Mouse (Mus musculus): ENCODE data around the gene Ajap1.

Ajap1 gene

DNA sequence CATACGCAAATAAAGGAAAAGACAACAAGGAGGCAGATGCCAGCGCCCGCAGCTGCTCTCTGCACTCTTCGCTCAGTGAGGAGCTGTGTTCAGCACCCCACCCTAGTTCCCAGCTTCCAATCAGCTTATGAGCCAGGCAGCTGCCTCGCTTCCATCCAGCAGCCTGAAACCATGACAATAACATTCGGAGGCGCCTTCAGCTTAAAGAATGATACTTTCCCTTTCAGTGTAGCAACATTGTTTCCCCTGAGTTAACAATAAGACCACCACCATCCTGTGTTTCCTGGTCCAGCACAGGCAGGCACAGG lies 124.4 kb downstream of the Ajap1 start:
- no peak for DNase-seq (ENCODE audit: extremely low read depth, low read depth)

DNA sequence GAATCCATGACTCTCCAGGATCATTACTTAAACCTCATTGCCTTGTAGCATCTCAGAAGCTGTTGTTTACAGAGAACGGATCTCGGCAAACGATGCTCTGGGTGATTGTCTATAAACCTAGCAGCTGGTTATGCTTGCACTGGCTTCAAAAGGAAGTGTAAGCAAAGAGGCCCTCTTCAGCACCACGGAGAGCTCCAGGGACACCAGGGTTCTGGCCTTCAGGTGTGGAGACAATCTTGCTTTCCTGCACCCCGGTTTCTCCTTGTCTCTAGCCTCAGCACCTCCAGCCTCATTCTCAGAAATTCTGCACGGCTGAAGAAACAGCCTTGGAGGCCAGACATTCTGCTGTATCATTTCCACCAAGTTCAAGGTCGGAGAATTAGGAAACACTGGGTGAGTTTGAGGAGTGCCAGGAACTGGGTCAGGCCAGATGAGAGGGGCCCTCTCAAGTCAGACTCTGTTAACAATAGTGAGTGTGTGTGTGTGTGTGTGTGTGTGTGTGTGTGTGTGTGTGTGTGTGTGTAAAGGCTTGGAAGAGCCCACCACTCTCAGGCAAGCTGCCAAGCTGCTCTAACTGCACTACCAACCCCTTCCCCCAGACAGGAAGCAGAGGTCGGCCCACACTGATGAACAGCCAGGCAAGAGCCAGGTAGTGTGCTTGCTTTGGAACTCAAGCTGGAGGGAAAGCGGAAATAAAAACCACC lies 124.9 kb downstream of the Ajap1 start:
- DNase-seq (ENCODE audit: extremely low read depth, low read depth), result no peak

DNA sequence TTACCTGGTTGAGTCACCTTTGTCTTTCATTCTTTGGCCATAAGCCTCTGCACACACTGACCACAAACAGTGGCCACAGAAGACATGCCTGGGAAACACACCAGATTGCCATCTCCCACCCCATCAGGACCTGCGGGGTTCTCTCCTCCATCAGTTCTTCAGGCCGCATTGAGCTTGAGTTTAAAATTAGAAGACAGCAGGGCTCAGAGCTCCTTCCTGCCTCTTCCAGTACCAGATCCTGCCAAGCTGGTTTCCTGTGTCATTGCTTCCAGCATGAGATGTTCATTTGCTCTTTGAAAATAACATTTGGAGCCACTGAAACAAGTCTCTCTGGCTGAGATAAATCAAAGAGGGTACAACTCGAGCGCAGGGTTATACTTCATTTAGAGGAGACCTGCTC lies 126.4 kb downstream of the Ajap1 start:
- no peak for DNase-seq (ENCODE audit: extremely low read depth, low read depth)

DNA sequence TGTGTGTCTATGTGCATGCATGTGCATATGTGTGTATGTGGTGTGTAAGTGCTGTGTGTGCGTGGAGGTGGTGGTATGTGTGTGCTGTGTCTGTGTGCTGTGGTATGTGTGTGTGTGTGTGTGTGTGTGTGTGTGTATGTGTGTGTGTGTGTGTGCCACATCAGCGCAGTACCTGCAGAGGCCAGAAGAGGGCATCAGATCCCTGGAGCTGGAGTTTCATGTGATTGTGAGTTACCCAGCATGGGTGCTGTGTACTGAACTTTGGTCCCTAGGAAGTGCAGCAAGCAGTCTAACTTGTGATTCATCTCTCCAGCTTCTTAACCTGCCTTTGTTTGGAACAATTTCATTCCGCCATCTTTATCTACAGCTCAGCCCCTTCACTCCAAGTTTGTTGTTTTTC lies 137.6 kb downstream of the Ajap1 start:
- DNase-seq (ENCODE audit: extremely low read depth, low read depth), result no peak

DNA sequence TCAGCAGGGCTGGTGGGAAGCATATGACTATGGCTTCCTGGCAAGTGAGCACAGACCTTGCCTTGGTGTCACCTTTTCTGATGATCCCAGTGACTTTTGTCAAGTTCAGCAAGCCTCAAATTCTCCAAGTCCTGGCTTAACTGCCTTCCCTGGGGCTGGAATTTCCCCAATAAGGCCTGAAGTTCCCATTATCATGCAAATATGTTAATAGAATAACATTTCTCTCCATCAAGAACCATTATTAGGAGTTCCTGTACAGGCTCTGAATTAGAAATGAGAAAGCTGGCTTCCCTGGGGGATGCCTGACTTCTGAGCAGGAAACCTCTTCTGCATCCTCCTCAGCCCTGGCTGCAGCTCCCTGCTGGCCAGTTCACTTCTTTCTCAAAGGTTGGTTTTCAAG lies 141.7 kb downstream of the Ajap1 start:
- no peak for DNase-seq (ENCODE audit: extremely low read depth, low read depth)

DNA sequence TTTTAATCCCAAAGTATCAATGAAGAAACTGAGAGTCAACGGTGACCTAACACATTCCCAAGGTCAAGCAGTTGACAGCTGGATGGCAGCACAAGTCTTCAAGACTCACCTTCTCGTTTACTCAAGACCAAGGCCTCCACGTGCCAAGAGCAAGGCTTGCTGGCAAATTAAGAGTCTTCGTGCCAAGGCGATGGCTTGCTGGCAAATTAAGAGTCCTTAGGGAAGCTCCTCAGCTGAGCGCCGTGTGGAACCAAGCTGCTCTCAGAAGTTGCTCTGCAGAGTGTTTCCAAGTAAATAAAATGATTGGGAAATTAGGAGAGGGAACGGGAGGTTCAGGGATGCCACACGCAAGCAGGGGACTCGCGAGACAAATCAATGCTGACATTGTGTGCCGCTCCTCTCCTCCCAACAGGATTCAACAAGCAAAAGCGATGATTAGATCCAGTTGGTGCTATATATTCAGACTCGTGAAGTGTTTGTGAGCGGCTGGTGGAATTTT lies 147.3 kb downstream of the Ajap1 start:
- no peak for DNase-seq (ENCODE audit: extremely low read depth, low read depth)

DNA sequence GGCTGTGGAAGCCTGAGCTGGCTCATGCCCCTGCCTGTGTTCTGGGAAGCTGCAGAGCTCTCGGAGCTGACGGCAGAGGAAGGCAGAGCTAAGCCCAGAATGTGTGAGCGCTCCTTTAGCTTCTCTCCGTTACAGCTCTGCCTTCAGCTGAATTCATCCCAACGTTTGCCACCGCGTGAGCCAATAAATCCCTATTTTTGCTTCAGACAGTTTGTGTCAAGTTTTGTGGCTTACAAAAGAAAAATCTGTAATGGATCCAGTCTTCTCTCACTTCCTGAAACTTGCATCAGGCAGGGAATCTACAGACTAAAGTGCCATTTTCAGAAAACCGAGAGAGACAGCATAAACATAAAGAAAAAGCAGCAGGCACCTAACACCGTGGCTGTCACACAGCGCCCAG lies 154.8 kb downstream of the Ajap1 start:
- no peak for DNase-seq (ENCODE audit: extremely low read depth, low read depth)

Measured in MEL-GATA-1-ER (cell line).